Mouse (Mus musculus) lung, adult 2 months (tissue): ENCODE results near the gene Slc7a8.

Experiments
- CTCF ChIP-seq: fragments of 200-500 bp; IDR thresholded peaks from 2 replicates; pipeline ENCODE4 v1.5.1; 2011; ENCODE audit warnings: mild to moderate bottlenecking, low read length, control low read depth; ENCODE audit not compliant: insufficient read depth
- POLR2A ChIP-seq: fragments of 200-500 bp; IDR thresholded peaks from 2 replicates; pipeline ENCODE4 v1.6.1; 2011; ENCODE audit warnings: low read depth, mild to moderate bottlenecking, control low read depth, low read length, borderline replicate concordance; ENCODE audit errors: extremely low read depth

DNA sequence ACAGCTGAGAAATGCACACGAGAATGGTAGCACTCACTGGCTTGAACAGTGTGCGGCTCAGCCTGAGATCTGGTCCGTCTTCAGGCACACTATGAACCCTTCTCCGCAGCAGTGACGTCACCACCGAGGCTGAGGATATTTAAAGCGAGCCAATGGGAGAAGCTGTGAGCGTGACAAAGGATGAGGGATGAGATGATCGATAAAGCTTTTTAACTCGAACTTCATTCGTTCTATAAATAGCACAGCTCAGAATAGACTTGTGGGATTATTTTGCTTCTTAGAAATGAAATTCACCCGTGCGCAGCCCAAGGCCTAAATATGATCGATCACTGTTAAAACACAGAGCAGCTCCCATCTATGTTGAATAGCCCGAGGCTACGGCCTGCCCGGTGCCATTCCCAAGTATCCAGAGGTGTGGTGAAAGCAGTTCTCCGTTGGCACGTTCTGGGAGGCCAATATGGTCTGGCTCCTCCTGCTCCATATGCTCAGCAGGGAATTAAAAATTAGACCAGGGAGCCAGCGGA, 9.4 kb downstream of the Slc7a8 start:
- TF ChIP-seq CTCF = no peak
- no peak for TF ChIP-seq POLR2A
